Mouse (Mus musculus) ES-Bruce4 (cell line): ENCODE measurements around the gene Allc. TPM values are rescaled to one million over a fixed set of nuclear protein-coding genes. Genes with fewer than 3 reads are reported as not detected.
A peak's percentile ranks its signal among the peaks of the same experiment; 100 is the strongest.

Source experiments
- H3K27ac ChIP-seq: 2 replicates; pipeline ENCODE4 v1.5.1; 2012; ENCODE audit warnings: low read length, inconsistent platforms; ENCODE audit not compliant: insufficient read depth
- H3K27me3 ChIP-seq: 2 replicates; pipeline ENCODE4 v1.6.1; 2012; ENCODE audit warnings: mild to moderate bottlenecking, low read length, inconsistent platforms; ENCODE audit not compliant: control insufficient read depth, poor library complexity, insufficient read depth, severe bottlenecking
- H3K36me3 ChIP-seq: 2 replicates; pipeline ENCODE4 v1.6.1; 2012; ENCODE audit warnings: inconsistent platforms, mild to moderate bottlenecking, low read length, moderate library complexity; ENCODE audit not compliant: control insufficient read depth, poor library complexity, insufficient read depth, severe bottlenecking
- H3K4me1 ChIP-seq: one replicate; pipeline ENCODE4 v1.8.1; 2011; ENCODE audit warnings: low read length; ENCODE audit not compliant: control insufficient read depth, insufficient read depth
- H3K4me3 ChIP-seq: 2 replicates; pipeline ENCODE4 v1.5.1; 2011; ENCODE audit warnings: low read depth, mild to moderate bottlenecking, low read length
- H3K9ac ChIP-seq: 2 replicates; pipeline ENCODE4 v1.6.1; 2012; ENCODE audit warnings: low read depth, mild to moderate bottlenecking, inconsistent platforms; ENCODE audit not compliant: poor library complexity, severe bottlenecking
- H3K9me3 ChIP-seq: replicated peaks from 2 replicates; pipeline ENCODE4 v1.6.1; 2012; ENCODE audit warnings: mild to moderate bottlenecking, low read length, inconsistent platforms; ENCODE audit not compliant: control insufficient read depth, poor library complexity, insufficient read depth, severe bottlenecking
- CTCF ChIP-seq: IDR thresholded peaks from one replicate; pipeline ENCODE4 v1.8.1; 2011; ENCODE audit warnings: low read depth, low read length
- EP300 ChIP-seq: IDR thresholded peaks from 2 replicates; pipeline ENCODE4 v1.6.1; 2011; ENCODE audit warnings: low read depth, low read length; ENCODE audit not compliant: insufficient read depth
- POLR2A ChIP-seq: IDR thresholded peaks from one replicate; pipeline ENCODE4 v1.8.1; 2011; ENCODE audit warnings: low read length; ENCODE audit not compliant: insufficient read depth
- polyA plus RNA-seq: library from polyadenylated mRNA; stranded (reverse); fragments of >200 nt; gene quantifications from 2 replicates; pipeline ENCODE4 v1.2.4, GENCODE M21; 2011; ENCODE audit warnings: low read depth; ENCODE audit not compliant: missing spikeins, insufficient read depth, insufficient read length

Gene Allc
- polyA plus RNA-seq, 1 experiment, result not detected

DNA sequence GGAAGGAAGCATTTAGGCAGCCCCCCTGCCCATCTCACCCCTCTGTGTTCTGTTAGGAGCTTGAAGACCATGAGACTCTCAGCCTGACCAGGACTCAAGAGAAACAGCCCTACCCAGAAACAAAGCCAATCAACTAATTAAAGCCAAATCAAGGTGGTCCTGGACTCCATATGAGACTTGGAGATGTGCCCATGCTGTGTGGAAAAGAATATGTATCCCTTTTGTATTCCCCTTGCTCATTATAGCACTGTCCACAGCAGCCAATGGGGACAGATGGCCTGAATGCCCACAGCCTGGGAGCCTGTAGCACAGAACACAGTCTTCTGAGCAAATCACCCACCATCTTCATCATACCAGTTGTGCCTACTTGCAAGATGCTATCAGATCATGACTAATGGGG lies 14.5 kb upstream of the Allc start:
- no peak overlapping the region for H3K9ac ChIP-seq
- no peak overlapping the region for H3K27ac ChIP-seq
- H3K27me3 ChIP-seq, result no peaks in the 10 kb centered on the region
- H3K9me3 ChIP-seq, result no peaks in the 10 kb centered on the region
- H3K4me3 ChIP-seq, result no peak overlapping the region
- peaks cover 2% of the 10 kb centered on the region for H3K4me1 ChIP-seq
- TF ChIP-seq POLR2A, result no peak
- no peak for TF ChIP-seq EP300
- no peak for TF ChIP-seq CTCF
- no peaks in the 10 kb centered on the region for H3K36me3 ChIP-seq

DNA sequence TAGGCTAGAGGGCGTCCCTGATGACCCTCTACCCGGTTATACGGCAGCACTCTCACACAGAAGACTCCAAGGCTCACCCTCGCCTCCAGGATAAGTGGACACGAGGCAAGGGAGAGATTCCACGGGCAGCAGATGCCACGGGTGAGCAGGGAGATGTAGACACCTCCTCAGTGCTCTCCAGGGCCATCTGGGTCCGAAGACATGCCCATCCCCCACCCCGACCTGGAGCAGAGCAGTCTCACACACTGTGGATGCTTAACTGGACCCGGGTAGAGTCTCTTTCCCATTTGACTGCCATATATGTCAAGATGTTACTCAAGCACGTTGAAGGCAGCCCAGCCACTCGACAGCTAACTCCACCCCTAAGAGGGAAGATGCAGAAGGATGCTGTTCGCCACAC lies 8.1 kb upstream of the Allc start:
- Histone ChIP-seq H3K27ac (no peak overlapping the region), H3K36me3 (no peaks in the 10 kb centered on the region), H3K9ac (no peak overlapping the region), H3K9me3 (no peaks in the 10 kb centered on the region), H3K4me3 (no peak overlapping the region), H3K4me1 (no peaks in the 10 kb centered on the region), H3K27me3 (no peaks in the 10 kb centered on the region)
- TF ChIP-seq CTCF, result no peak
- TF ChIP-seq POLR2A, result no peak
- TF ChIP-seq EP300, result no peak

DNA sequence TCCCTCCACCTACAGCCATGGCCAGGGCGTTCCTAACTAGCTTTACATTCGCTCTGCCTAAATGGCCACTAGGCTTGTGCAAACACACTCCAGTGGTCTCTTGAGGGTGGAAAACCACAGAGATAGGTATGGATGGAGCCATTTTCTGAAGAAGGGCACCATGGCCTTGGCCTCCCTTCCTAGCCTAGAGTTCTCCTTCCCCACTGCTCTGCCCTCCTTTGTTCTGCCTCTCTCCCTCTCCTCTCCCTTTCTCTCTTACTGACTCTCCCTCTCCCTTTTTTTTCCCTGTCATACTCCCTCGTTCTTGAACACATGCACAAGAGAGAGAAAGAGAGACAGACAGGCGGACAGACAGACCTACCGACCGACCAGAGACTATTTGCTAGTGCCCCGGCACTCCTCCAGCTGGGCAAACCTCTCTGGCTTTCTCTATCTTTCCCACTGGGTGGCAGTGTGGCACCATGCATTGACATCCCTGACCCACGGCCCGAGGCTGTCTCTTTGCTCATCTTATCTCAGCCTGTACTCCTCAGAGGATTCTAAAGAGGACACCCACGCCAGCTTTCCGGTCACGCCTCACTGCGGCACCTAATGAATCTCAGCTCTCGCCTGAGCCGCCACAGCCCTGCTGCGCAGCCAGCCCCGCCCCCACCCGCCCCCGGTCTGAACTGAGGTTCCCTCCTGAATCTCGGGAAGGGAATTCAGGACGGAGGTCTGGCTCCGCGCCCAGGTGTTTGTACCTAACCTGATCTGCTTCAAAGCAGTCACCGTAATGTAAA lies 7.0 kb upstream of the Allc start:
- Histone ChIP-seq H3K9me3 (no peaks in the 10 kb centered on the region), H3K36me3 (no peaks in the 10 kb centered on the region), H3K4me1 (no peaks in the 10 kb centered on the region), H3K9ac (no peak overlapping the region), H3K27ac (no peak overlapping the region), H3K4me3 (no peak overlapping the region), H3K27me3 (no peaks in the 10 kb centered on the region)
- TF ChIP-seq POLR2A (no peak), CTCF (peak; percentile 88)

DNA sequence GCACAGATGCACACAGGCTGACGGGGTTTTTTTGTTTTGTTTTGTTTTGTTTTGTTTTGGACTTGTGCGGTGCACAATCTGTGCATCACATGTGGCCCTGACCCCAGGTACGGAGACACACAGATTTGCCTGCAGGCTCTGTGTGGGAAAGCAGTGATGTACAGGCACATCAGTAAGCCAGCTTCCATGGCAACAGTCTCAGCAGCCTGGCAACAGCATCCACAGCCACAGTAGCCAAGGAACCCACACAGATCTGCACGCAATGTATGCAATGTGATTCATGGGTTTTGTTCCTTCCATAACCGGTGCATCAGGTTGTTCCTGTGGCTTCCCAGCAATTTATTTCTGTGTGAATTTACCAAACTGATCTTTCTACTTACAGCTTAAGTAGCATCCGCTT lies 5.6 kb upstream of the Allc start:
- Histone ChIP-seq H3K9me3 (no peaks in the 10 kb centered on the region), H3K27ac (no peak overlapping the region), H3K36me3 (no peaks in the 10 kb centered on the region), H3K4me1 (no peaks in the 10 kb centered on the region), H3K27me3 (no peaks in the 10 kb centered on the region), H3K4me3 (no peak overlapping the region), H3K9ac (no peak overlapping the region)
- no peak for TF ChIP-seq POLR2A

DNA sequence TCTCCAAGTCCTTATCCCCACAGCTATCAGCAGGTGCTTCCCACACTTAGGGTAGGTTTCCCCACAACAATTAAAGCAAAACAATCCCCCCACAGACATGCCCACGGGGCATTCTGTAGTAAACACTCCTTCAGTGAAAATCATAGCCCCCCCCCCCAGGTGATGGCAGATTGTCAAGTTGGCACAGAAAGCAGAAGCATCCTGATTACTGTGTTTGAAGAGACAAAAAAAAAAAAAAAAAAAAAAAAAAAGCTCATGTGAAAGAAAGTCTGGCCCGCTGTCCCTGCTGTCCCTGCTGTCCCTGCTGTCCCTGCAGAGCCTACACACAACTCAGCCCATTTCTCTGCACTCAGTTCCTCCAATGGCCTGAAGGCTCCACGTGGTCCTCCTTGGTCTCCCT lies 1.7 kb upstream of the Allc start:
- Histone ChIP-seq H3K27ac (no peak overlapping the region), H3K4me3 (no peak overlapping the region), H3K36me3 (no peaks in the 10 kb centered on the region), H3K27me3 (no peaks in the 10 kb centered on the region), H3K9me3 (no peaks in the 10 kb centered on the region), H3K9ac (no peak overlapping the region), H3K4me1 (no peaks in the 10 kb centered on the region)
- TF ChIP-seq CTCF (no peak), POLR2A (no peak), EP300 (no peak)

DNA sequence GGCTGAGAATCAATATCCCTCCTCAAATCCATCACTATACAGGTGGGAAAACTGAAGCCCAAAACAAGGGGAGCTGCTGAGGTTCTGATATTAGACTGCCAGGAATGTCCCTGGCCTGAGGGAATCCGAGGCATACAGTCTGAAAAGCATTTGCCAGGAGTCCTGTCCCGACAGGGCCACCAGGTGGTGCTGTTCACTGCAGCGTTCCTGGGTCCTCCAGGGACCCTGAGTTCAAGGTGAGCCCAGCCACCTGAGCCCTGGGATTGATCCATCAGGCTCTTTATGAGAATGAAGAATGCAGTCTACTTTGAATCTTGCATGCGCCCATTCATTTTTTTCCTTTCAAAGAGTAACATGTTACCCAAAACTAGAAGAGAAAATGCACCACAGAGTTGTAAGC lies 3.2 kb downstream of the Allc start:
- H3K4me3 ChIP-seq, result no peak overlapping the region
- no peak overlapping the region for H3K27ac ChIP-seq
- H3K9ac ChIP-seq, result no peak overlapping the region
- H3K4me1 ChIP-seq, result no peaks in the 10 kb centered on the region
- no peaks in the 10 kb centered on the region for H3K27me3 ChIP-seq
- H3K36me3 ChIP-seq, result no peaks in the 10 kb centered on the region
- TF ChIP-seq POLR2A (no peak), EP300 (no peak), CTCF (peak; percentile 86)
- H3K9me3 ChIP-seq, result no peaks in the 10 kb centered on the region
